Mouse (Mus musculus): ENCODE measurements around the gene Tub.

GRCm38 (mm10) chr7:108954185-108954584 is 4.0 kb downstream of the Tub start:
- peak; percentile 59 for TF ChIP-seq CTCF (IDR thresholded peaks at IDR 0.05; ENCODE audit: low read depth, low read length)
- TF ChIP-seq POLR2A (IDR thresholded peaks at IDR 0.05; ENCODE audit: insufficient read depth, low read length): no peak
